Mouse (Mus musculus) small intestine, adult 2 months (tissue): ENCODE measurements at regions not wholly inside any gene's neighbourhood (a gene's known extent, or its start where the extent isn't known, plus 50 kb on each side); places are given as distances from the start of the nearest gene placed in this dataset.

Experiments
- H3K27ac ChIP-seq: fragments of 200-500 bp; 2 replicates; pipeline ENCODE4 v1.5.1; 2012; ENCODE audit warnings: low read depth, low read length, control low read depth, inconsistent platforms; ENCODE audit not compliant: insufficient read depth
- H3K27me3 ChIP-seq: fragments of 200-500 bp; 2 replicates; pipeline ENCODE4 v1.6.1; 2012; ENCODE audit warnings: mild to moderate bottlenecking, moderate library complexity, low read length, inconsistent platforms; ENCODE audit not compliant: control insufficient read depth, insufficient read depth
- H3K36me3 ChIP-seq: fragments of 200-500 bp; 2 replicates; pipeline ENCODE4 v1.6.1; 2012; ENCODE audit warnings: mild to moderate bottlenecking, low read length, control low read depth, inconsistent platforms; ENCODE audit not compliant: control insufficient read depth, insufficient read depth
- H3K4me1 ChIP-seq: fragments of 200-500 bp; 2 replicates; pipeline ENCODE4 v1.6.1; 2012; ENCODE audit warnings: low read length, inconsistent platforms, mixed read lengths; ENCODE audit not compliant: control insufficient read depth, insufficient read depth, insufficient read length
- H3K4me3 ChIP-seq: fragments of 200-500 bp; 2 replicates; pipeline ENCODE4 v1.5.1; 2012; ENCODE audit warnings: low read depth, mild to moderate bottlenecking, control low read depth, inconsistent platforms, low read length, moderate library complexity
- CTCF ChIP-seq: fragments of 200-500 bp; IDR thresholded peaks from 2 replicates; pipeline ENCODE4 v1.5.1; 2012; ENCODE audit warnings: low read depth, mild to moderate bottlenecking, control low read depth, inconsistent platforms, low read length, moderate library complexity, mixed read lengths; ENCODE audit not compliant: insufficient replicate concordance, insufficient read length; ENCODE audit errors: extremely low read depth
- POLR2A ChIP-seq: fragments of 200-500 bp; IDR thresholded peaks from 2 replicates; pipeline ENCODE4 v1.6.1; 2012; ENCODE audit warnings: low read depth, mild to moderate bottlenecking, control low read depth, inconsistent platforms, low read length, moderate library complexity
- WGBS: fragments of 180-500 bp; shearing (Covaris S2); methylation state at CpG from one replicate; pipeline ENCODE4 v1.1.7; 2018; 5-methylcytosine and 5-hydroxymethylcytosine counted together

GRCm38 (mm10) chr15:94024126-94024730 lies 428.5 kb upstream of the Prickle1 start:
- H3K4me1 ChIP-seq, result no peaks in the 10 kb centered on the region
- H3K36me3 ChIP-seq, result no peaks in the 10 kb centered on the region
- no peaks in the 10 kb centered on the region for H3K27me3 ChIP-seq
- H3K4me3 ChIP-seq, result no peak overlapping the region
- WGBS, result 61% methylated on average over 4 of the region's 4 CpGs
- no peak for TF ChIP-seq CTCF
- TF ChIP-seq POLR2A, result no peak
- H3K27ac ChIP-seq, result no peak overlapping the region

- Histone ChIP-seq H3K27me3 (no peaks in the 10 kb centered on the region), H3K4me3 (no peak overlapping the region), H3K36me3 (no peaks in the 10 kb centered on the region), H3K4me1 (no peaks in the 10 kb centered on the region), H3K27ac (no peak overlapping the region)
- 76% methylated on average over 4 of the region's 4 CpGs for WGBS
- TF ChIP-seq POLR2A (no peak), CTCF (no peak)
These were observed 427.8 kb upstream of the Prickle1 start for GRCm38 (mm10) chr15:94023501-94023900.

GRCm38 (mm10) chr15:94017814-94018213 lies 422.1 kb upstream of the Prickle1 start:
- Histone ChIP-seq H3K27ac (no peak overlapping the region), H3K4me1 (no peaks in the 10 kb centered on the region), H3K36me3 (no peaks in the 10 kb centered on the region), H3K4me3 (no peak overlapping the region), H3K27me3 (no peaks in the 10 kb centered on the region)
- TF ChIP-seq POLR2A, result no peak
- no peak for TF ChIP-seq CTCF
- 70% methylated on average over 9 of the region's 9 CpGs for WGBS

- TF ChIP-seq POLR2A (no peak), CTCF (no peak)
- Histone ChIP-seq H3K4me1 (no peaks in the 10 kb centered on the region), H3K27me3 (no peaks in the 10 kb centered on the region), H3K36me3 (no peaks in the 10 kb centered on the region), H3K4me3 (no peak overlapping the region), H3K27ac (no peak overlapping the region)
- WGBS, result 56% methylated on average over 4 of the region's 4 CpGs
These were observed 415.8 kb upstream of the Prickle1 start for GRCm38 (mm10) chr15:94011499-94011898.

- no peaks in the 10 kb centered on the region for H3K27me3 ChIP-seq
- no peak overlapping the region for H3K27ac ChIP-seq
- no peak for TF ChIP-seq POLR2A
- WGBS, result 73% methylated on average over 5 of the region's 5 CpGs
- H3K36me3 ChIP-seq, result no peaks in the 10 kb centered on the region
- no peaks in the 10 kb centered on the region for H3K4me1 ChIP-seq
- no peak overlapping the region for H3K4me3 ChIP-seq
These were observed 410.4 kb upstream of the Prickle1 start for GRCm38 (mm10) chr15:94006082-94006481.

GRCm38 (mm10) chr15:94004911-94005310 lies 409.2 kb upstream of the Prickle1 start:
- 61% methylated on average over 4 of the region's 4 CpGs for WGBS
- TF ChIP-seq POLR2A (no peak), CTCF (no peak)
- Histone ChIP-seq H3K4me1 (no peaks in the 10 kb centered on the region), H3K27ac (no peak overlapping the region), H3K36me3 (no peaks in the 10 kb centered on the region), H3K4me3 (no peak overlapping the region), H3K27me3 (no peaks in the 10 kb centered on the region)

GRCm38 (mm10) chr15:94003145-94003544 lies 407.5 kb upstream of the Prickle1 start:
- Histone ChIP-seq H3K27me3 (no peaks in the 10 kb centered on the region), H3K4me3 (no peak overlapping the region), H3K36me3 (no peaks in the 10 kb centered on the region), H3K4me1 (no peaks in the 10 kb centered on the region), H3K27ac (no peak overlapping the region)
- TF ChIP-seq POLR2A (no peak), CTCF (no peak)
- WGBS, result 36% methylated on average over 7 of the region's 7 CpGs

GRCm38 (mm10) chr15:93994542-93994941 lies 398.9 kb upstream of the Prickle1 start:
- Histone ChIP-seq H3K27ac (no peak overlapping the region), H3K27me3 (no peaks in the 10 kb centered on the region), H3K4me1 (no peaks in the 10 kb centered on the region), H3K36me3 (no peaks in the 10 kb centered on the region), H3K4me3 (no peak overlapping the region)
- 46% methylated on average over 4 of the region's 4 CpGs for WGBS
- TF ChIP-seq POLR2A (no peak), CTCF (no peak)
